Mouse (Mus musculus): Measurements from ENCODE around the gene Afdn. TPM values are rescaled to one million over a fixed set of nuclear protein-coding genes. Genes with fewer than 3 reads are reported as not detected.
"Not testable (repeated sequence)": the region's sequence is repeated elsewhere in the genome, so short reads cannot be mapped to it uniquely, and the experiment has no call there.

The Afdn gene
- total RNA-seq, 4 experiments from 2014 or later, result 105 to 120 (median 113) TPM

DNA sequence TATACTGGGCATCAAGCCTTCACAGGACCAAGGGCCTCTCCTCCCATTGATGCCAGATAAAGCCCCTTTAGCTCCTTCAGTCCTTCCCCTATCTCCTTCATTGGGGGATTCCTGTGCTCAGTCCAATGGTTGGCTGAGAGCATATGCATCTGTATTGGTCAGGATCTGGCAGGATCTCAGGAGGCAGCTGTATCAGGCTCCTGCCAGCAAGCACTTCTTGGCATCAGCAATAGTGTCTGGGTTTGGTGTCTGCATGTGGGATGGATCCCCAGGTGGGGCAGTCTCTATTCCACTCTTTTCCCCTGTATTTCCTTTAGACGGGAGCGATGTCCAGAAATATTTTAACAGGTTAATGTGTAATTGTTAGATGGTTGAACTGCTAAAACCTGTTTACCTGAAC lies 4.6 kb downstream of the Afdn start:
- DNase-seq (ENCODE audit: low spot score in 2 of 2), result not testable (repeated sequence)

DNA sequence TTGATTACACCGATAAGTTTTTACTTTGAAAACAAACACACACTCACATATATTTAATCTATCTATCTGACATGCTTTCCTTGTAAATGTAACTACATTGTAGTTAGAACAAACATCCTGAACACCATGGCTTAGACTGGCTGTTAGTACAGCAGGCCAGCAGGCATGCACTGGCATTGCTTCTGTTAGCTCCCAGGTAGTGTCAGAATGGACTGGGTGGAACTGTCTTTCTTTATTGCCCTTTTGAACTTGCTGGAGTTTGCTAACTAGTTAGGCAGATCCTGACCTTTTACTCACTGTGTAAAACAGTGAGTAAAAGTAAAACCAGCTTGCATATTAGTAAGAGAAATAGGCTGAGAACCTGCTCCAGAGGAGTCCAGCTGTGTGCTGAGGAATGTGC lies 8.2 kb downstream of the Afdn start:
- DNase-seq (ENCODE audit: low spot score in 2 of 2), result no peak

DNA sequence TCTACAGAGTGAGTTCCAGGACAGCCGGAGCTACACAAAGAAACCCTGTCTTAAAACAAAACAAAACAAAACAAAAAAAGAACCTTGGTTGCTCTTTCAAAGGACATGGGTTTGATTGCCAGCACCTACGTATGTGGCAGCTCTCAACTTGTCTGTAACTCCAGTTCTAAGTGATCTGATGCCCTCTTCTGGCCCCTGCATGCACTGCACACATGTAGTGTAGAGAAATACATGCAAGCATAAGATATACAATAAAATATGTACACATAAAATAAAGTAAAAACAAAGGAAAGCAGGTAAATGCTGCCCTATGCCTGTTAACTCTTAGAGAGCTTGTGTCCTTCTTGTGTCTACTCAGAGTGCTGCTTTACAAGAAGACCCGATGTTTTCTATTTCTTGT lies 8.9 kb downstream of the Afdn start:
- DNase-seq (ENCODE audit: low spot score in 2 of 2), result no peak

DNA sequence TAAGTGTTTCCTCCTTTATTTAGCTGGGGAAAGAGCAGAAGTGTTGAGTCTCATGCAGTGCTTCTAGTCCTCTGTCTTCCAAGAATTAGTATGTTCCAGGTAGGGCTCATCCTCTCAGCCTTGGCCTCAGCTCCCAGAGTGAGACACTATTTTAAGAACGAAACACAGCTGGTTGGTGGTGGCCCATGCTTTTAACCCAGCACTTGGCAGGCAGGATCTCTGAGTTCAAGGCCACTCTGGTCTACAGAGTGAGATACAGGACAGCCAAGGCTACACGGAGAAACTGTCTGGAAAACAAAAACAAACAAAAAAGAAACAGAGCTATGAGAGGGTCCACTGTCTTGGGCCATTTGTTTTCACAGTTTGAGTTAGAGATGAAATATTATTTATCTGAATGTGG lies 17.3 kb downstream of the Afdn start:
- DNase-seq (ENCODE audit: low spot score in 2 of 2), result no peak

DNA sequence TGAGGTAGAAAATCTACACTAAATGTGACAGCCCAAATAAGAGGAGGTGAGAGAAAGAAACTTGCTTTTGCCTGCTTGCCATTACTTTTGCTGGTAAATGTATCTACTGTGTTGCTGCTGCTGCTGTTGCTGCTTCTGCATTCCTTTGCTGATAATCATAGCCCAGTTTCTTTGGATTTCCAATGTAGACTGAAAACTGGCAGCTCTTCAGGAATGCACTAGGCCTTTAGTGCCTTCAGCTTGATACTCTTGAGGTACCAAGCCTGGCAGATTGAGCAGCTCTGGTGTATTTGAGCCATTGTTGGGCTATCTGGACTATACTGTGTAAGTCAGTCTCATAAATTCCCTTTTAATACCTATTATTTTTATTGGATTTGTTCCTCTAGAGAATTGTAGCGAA lies 18.5 kb downstream of the Afdn start:
- DNase-seq (ENCODE audit: low spot score in 2 of 2), result no peak

GRCm38 (mm10) chr17:13781948-13782347 lies 21.6 kb downstream of the Afdn start:
- DNase-seq (ENCODE audit: low spot score in 2 of 2), result no peak

GRCm38 (mm10) chr17:13783469-13783868 lies 23.1 kb downstream of the Afdn start:
- DNase-seq (ENCODE audit: low spot score in 2 of 2), result no peak

DNA sequence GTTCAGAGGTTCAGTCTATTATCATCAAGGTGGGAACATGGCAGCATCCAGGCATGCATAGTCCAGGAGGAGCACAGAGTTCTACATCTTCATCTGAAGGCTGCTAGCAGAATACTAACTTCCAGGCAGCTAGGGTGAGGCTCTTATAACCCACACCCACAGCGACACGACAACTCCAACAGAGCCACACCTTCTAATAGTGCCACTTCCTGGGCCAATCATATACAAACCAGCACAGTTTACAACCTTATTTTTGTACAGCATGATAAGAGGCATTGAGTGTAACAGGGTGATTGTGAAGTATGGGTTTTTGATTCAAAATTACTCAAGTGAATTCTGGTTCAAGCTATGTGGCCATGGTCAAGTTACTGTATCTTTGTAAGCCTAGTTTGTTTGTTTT lies 29.7 kb downstream of the Afdn start:
- DNase-seq (ENCODE audit: low spot score in 2 of 2), result not testable (repeated sequence)

DNA sequence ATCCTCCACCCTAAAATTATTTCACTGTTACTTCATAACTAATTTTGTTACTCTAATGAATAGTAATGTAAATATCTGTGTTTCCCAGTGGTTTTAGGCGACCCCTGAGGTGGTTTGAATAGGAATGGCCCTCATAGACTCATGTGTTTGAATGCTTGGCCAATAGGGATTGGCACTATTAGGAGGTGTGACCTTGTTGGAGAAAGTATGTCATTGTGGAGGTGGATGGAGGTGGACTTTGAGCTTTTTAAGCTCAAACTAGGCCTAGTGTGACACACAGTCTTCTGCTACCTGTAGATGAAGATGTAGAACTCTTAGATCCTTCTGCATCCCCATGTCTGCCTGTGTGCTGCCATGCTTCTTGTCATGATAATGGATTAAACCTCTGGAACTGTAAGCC lies 37.4 kb downstream of the Afdn start:
- no peak for DNase-seq (ENCODE audit: low spot score in 2 of 2)

DNA sequence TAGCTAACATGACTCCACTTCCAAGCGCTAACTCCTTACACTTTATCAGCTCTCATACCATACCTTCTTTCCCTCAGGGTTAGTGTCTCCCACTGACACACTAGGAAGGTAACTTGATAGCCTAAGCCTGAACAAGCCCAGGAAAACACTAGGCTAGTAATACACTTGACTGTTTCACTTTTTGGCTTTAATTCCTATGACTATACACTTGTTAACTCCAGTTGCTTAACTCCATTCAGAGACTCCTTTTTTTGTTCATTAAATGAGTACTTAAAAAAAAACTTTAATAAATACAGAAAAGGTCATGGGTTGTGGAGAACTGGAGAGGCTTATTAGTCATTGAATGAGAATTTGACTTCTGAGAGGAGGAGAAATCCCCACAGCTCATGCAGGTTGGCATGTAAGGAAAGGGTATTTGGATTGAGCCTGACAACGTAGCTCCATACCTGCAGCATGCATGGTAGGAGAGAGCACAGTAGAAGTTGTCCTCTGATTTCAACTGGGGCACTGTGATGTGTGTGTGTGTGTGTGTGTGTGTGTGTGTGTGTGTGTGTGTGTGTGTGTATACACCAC lies 42.6 kb downstream of the Afdn start:
- no peak for DNase-seq (ENCODE audit: low spot score in 2 of 2)

- DNase-seq (ENCODE audit: low spot score in 2 of 2), result no peak
These were observed 45.7 kb downstream of the Afdn start for GRCm38 (mm10) chr17:13806016-13806415.

DNA sequence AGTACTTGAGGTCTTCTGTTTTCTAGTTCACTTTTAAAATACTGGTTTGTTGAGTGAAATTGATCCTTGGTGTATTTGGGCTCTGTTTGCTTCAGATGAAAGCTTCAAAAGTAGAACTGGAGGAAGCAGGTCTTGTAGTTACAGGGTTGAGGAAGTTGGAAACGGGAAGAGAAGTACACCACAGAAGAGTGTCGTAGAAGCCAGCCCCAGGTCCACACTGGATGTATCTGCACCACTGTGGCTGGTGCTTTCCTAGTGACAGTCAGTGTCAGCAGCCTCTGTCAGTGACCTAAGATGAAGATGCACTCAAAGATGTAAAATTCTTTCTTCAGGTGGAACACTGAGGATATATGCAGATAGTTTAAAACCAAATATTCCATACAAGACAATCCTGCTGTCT lies 57.5 kb downstream of the Afdn start:
- no peak for DNase-seq (ENCODE audit: low spot score in 2 of 2)

DNA sequence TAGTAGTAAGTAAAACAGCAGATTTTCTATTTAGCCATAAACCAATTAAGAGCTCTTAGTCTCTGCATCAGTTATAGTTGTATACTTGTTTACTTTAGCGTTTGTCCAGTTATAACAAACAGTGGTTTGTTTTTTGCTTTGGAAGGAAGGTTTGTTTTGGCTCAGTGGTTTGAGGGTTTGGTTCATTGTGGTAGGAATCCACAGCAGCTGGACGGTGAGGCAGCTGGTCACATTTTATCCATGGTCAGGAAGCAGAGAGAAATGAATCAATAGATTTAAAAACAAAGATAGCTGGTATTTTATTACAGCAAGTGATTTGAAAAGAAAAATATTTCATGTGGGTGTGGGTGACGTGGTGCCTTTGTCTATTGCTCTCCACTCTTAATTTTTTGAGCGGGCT lies 59.0 kb downstream of the Afdn start:
- DNase-seq (ENCODE audit: low spot score in 2 of 2), result no peak

GRCm38 (mm10) chr17:13820676-13821075 lies 60.3 kb downstream of the Afdn start:
- DNase-seq (ENCODE audit: low spot score in 2 of 2), result no peak

DNA sequence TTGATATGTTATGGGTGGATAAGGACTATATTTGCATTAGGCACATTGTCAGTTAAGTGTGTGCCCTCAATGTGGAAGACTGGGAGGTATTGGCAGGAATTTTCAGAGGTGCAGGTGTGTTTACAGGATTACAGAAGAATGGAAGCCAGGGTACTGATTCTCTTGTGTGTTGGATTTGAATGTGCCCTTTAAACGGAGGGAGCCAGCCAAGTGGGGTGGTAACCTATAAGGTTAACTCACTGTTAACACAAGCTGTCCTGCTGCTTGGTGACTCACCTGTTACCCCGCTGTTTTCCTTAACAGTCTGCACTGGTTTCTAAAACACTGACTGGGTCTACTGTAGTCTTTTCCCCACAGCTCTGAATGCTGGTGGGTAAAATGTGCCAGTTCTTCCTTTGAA lies 65.1 kb downstream of the Afdn start:
- no peak for DNase-seq (ENCODE audit: low spot score in 2 of 2)

- no peak for DNase-seq (ENCODE audit: low spot score in 2 of 2)
These were observed 69.9 kb downstream of the Afdn start for GRCm38 (mm10) chr17:13830234-13830633.

DNA sequence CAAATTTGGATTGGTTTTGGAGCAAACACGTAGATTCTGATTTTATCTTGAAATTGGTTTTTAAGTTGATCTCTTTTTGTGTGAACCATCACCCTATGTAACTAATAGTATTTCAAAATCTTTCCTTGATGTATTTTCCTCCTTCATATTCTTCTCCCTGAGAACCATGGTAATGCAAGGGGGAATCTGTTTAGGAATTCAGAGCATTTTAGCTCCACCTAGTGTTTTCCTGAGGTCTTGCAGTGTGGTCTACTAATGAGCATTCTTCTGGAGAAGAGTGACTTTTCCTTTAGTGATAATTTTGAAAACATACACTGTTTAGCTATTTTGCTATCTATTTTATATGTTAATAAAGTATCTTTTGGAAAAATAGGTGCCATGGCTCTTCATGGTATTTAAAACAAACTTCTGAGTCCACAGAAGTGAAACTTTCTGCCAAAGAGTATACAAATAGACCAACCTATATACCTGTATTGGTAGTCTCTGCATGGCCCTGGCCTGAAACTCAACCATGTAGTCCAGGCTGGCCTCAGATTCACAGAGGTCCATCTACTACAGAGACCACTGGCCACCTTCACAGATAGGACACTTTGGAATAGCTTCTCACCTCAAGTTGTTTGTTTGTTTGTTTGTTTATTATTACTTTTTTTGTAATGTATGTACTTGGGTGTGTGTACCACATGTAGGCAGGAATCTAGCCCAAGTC lies 70.5 kb downstream of the Afdn start:
- DNase-seq (ENCODE audit: low spot score in 2 of 2), result peak in 1 of 2 experiments; percentile 62

DNA sequence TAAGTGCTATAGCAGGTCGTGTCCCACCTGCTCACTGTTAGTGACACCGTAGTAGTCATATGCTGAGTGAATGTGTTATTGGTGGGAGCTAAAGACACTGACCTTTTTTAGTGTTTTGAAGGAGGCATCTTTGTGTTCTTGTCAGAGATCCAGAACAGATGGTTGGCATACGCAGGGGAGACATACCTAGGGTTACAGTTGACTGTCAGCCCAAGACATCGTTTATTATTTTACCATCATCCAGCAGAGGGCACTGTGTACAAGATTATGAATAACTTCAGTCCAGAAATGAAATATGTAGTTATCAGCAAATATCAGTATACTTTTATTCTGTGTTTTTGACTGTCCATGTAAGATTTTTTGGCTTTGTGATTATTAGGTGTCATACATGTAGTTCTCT lies 75.5 kb downstream of the Afdn start:
- no peak for DNase-seq (ENCODE audit: low spot score in 2 of 2)

GRCm38 (mm10) chr17:13850175-13850574 lies 89.8 kb downstream of the Afdn start:
- no peak for DNase-seq (ENCODE audit: low spot score in 2 of 2)

- not testable (repeated sequence) for DNase-seq (ENCODE audit: low spot score in 2 of 2)
These were observed 93.5 kb downstream of the Afdn start for GRCm38 (mm10) chr17:13853883-13854282.

DNA sequence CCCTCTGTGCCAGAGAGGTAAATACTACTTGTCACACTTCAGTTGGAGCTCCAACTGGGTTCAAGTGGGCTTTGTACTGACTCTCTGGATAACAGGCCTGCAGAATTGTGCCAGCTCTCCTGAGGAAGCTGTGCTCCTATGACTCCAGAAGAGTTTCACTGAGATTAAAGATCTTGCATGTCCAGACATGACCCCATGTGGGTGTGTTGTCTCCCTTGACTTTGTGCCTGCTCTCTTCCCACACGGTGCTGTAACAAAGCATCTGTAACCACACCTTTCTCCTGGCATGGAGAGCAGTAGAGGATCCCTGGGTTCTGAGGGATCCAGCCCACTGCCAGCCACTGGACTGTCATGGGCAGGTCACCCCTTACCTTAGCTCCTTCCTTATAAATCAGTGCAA lies 95.1 kb downstream of the Afdn start:
- DNase-seq (ENCODE audit: low spot score in 2 of 2), result no peak

DNA sequence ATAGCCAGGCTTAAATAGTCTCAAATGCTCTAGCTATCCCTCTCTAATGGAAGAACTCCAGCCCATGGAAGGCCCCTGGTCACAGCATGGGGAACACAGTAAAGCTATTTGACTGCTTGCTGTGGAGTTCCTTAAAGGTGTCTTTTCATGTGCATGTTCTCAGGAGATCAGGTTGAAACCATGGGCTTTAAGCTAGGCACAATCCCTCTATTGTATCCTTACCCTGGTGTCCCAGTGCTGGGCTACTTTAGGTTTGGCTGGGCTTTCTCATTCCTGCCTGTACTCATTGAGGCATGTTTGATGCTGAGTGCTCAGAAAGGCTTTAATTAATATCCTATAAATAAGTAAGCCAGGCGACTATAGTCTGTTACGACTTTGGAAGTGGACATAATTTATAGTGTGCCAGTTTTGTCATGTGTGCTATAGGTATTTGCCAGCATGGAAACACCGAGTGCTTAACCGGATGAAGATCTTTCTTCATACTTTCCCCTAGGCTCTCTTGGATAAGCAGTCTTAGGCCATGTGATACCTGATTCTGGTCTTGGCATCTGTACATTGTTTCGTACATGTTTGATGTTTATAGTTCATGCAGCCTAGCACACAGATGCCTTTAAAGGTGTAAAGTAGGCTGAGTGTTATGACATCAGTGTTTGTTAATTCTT lies 96.2 kb downstream of the Afdn start:
- DNase-seq (ENCODE audit: low spot score in 2 of 2), result no peak

DNA sequence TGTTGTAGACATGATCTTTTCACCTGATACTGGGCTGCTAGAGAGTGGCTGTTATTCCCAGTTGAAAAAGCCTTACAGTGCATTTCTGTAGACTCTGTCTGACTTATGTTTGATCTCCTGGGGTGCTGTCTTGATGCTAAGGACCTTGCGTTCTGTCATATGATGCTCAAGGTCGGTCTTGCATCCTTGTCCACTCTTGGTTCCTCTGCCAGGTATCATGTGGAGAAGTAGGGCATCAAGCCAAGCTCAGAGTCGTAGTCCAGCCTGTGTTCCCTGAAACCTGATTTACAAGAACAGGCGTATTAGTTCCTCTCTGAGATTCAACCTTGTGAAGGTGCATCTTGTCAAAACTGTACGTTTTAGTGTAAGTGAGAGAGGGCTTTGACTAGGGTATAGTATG lies 105.0 kb downstream of the Afdn start:
- DNase-seq (ENCODE audit: low spot score in 2 of 2), result no peak

Measured in layer of hippocampus, adult 8-10 months (tissue).